Mouse (Mus musculus): ENCODE results near the gene Afg3l1. TPM values are rescaled to one million over a fixed set of nuclear protein-coding genes. Genes with fewer than 3 reads are reported as not detected.

Gene Afg3l1
- polyA plus RNA-seq, 1 experiment from 2014 or later, result 41.4 TPM

GRCm38 (mm10) chr8:123478456-123479218 lies 934 bp downstream of the Afg3l1 start:
- H3K4me3 ChIP-seq (ENCODE audit: low read depth, low read length), result peak overlapping the region; percentile 88
- WGBS, result 39% methylated on average over 16 of the region's 16 CpGs
- no peak overlapping the region for H3K27ac ChIP-seq (ENCODE audit: low read depth, low read length)
- H3K4me1 ChIP-seq (ENCODE audit: control insufficient read depth, insufficient read depth, low read length), result peaks cover 7% of the 10 kb centered on the region
- peak overlapping the region; percentile 92 for H3K9ac ChIP-seq (ENCODE audit: low read length)
- peak overlapping the region; percentile 81 for H3K4me2 ChIP-seq (ENCODE audit: low read depth)
- H3K27me3 ChIP-seq (ENCODE audit: control insufficient read depth, insufficient read depth, low read length), result no peaks in the 10 kb centered on the region
- H3K9me3 ChIP-seq (ENCODE audit: control insufficient read depth, low read length), result no peaks in the 10 kb centered on the region
- no peak for DNase-seq (ENCODE audit: low spot score)
- 0 out of 2 replicates have a peak, but pooled peaks cover 2% of the 10 kb centered on the region for H3K36me3 ChIP-seq (ENCODE audit: control insufficient read depth, insufficient read depth, low read length)
- ATAC-seq (ENCODE audit: insufficient read depth, low FRiP score, low TSS enrichment), result no peak

GRCm38 (mm10) chr8:123482627-123483026 lies 4.9 kb downstream of the Afg3l1 start:
- H3K9me3 ChIP-seq (ENCODE audit: control insufficient read depth, low read length), result no peaks in the 10 kb centered on the region
- no peak overlapping the region for H3K4me3 ChIP-seq (ENCODE audit: low read depth, low read length)
- no peak overlapping the region for H3K9ac ChIP-seq (ENCODE audit: low read length)
- ATAC-seq (ENCODE audit: insufficient read depth, low FRiP score, low TSS enrichment) (no peak), DNase-seq (ENCODE audit: low spot score) (no peak)
- H3K4me1 ChIP-seq (ENCODE audit: control insufficient read depth, insufficient read depth, low read length), result peaks cover 7% of the 10 kb centered on the region
- H3K36me3 ChIP-seq (ENCODE audit: control insufficient read depth, insufficient read depth, low read length), result peaks cover 13% of the 10 kb centered on the region
- H3K4me2 ChIP-seq (ENCODE audit: low read depth), result no peak overlapping the region
- H3K27ac ChIP-seq (ENCODE audit: low read depth, low read length), result no peak overlapping the region
- no peaks in the 10 kb centered on the region for H3K27me3 ChIP-seq (ENCODE audit: control insufficient read depth, insufficient read depth, low read length)
- WGBS, result 89% methylated on average over 7 of the region's 7 CpGs

GRCm38 (mm10) chr8:123491280-123492075 lies 13.8 kb downstream of the Afg3l1 start:
- DNase-seq (ENCODE audit: low spot score) (no peak), ATAC-seq (ENCODE audit: insufficient read depth, low FRiP score, low TSS enrichment) (no peak)
- H3K4me1 ChIP-seq (ENCODE audit: control insufficient read depth, insufficient read depth, low read length), result no peaks in the 10 kb centered on the region
- no peak overlapping the region for H3K27ac ChIP-seq (ENCODE audit: low read depth, low read length)
- H3K4me2 ChIP-seq (ENCODE audit: low read depth), result no peak overlapping the region
- no peaks in the 10 kb centered on the region for H3K9me3 ChIP-seq (ENCODE audit: control insufficient read depth, low read length)
- H3K27me3 ChIP-seq (ENCODE audit: control insufficient read depth, insufficient read depth, low read length), result no peaks in the 10 kb centered on the region
- H3K36me3 ChIP-seq (ENCODE audit: control insufficient read depth, insufficient read depth, low read length), result peaks cover 48% of the 10 kb centered on the region
- 93% methylated on average over 15 of the region's 15 CpGs for WGBS
- no peak overlapping the region for H3K4me3 ChIP-seq (ENCODE audit: low read depth, low read length)
- no peak overlapping the region for H3K9ac ChIP-seq (ENCODE audit: low read length)

GRCm38 (mm10) chr8:123492898-123493297 lies 15.2 kb downstream of the Afg3l1 start:
- Histone ChIP-seq H3K9me3 (ENCODE audit: control insufficient read depth, low read length) (no peaks in the 10 kb centered on the region), H3K4me1 (ENCODE audit: control insufficient read depth, insufficient read depth, low read length) (no peaks in the 10 kb centered on the region), H3K4me3 (ENCODE audit: low read depth, low read length) (no peak overlapping the region), H3K36me3 (ENCODE audit: control insufficient read depth, insufficient read depth, low read length) (peaks cover 42% of the 10 kb centered on the region), H3K27me3 (ENCODE audit: control insufficient read depth, insufficient read depth, low read length) (no peaks in the 10 kb centered on the region), H3K9ac (ENCODE audit: low read length) (no peak overlapping the region), H3K27ac (ENCODE audit: low read depth, low read length) (no peak overlapping the region), H3K4me2 (ENCODE audit: low read depth) (no peak overlapping the region)
- WGBS, result 94% methylated on average over 9 of the region's 9 CpGs
- DNase-seq (ENCODE audit: low spot score) (no peak), ATAC-seq (ENCODE audit: insufficient read depth, low FRiP score, low TSS enrichment) (no peak)

- Histone ChIP-seq H3K4me3 (ENCODE audit: low read depth, low read length) (no peak overlapping the region), H3K4me1 (ENCODE audit: control insufficient read depth, insufficient read depth, low read length) (no peaks in the 10 kb centered on the region), H3K4me2 (ENCODE audit: low read depth) (no peak overlapping the region), H3K27me3 (ENCODE audit: control insufficient read depth, insufficient read depth, low read length) (no peaks in the 10 kb centered on the region), H3K9ac (ENCODE audit: low read length) (no peak overlapping the region), H3K9me3 (ENCODE audit: control insufficient read depth, low read length) (no peaks in the 10 kb centered on the region), H3K27ac (ENCODE audit: low read depth, low read length) (no peak overlapping the region), H3K36me3 (ENCODE audit: control insufficient read depth, insufficient read depth, low read length) (peaks cover 37% of the 10 kb centered on the region)
- 82% methylated on average over 4 of the region's 4 CpGs for WGBS
- no peak for ATAC-seq (ENCODE audit: insufficient read depth, low FRiP score, low TSS enrichment)
- DNase-seq (ENCODE audit: low spot score), result no peak
Observed at GRCm38 (mm10) chr8:123497699-123498098, 20.0 kb downstream of the Afg3l1 start.

GRCm38 (mm10) chr8:123498963-123499362 lies 21.3 kb downstream of the Afg3l1 start:
- Histone ChIP-seq H3K4me1 (ENCODE audit: control insufficient read depth, insufficient read depth, low read length) (no peaks in the 10 kb centered on the region), H3K36me3 (ENCODE audit: control insufficient read depth, insufficient read depth, low read length) (peaks cover 37% of the 10 kb centered on the region), H3K4me3 (ENCODE audit: low read depth, low read length) (no peak overlapping the region), H3K4me2 (ENCODE audit: low read depth) (no peak overlapping the region), H3K27ac (ENCODE audit: low read depth, low read length) (no peak overlapping the region), H3K9ac (ENCODE audit: low read length) (no peak overlapping the region), H3K9me3 (ENCODE audit: control insufficient read depth, low read length) (no peaks in the 10 kb centered on the region), H3K27me3 (ENCODE audit: control insufficient read depth, insufficient read depth, low read length) (no peaks in the 10 kb centered on the region)
- 89% methylated on average over 11 of the region's 11 CpGs for WGBS
- no peak for DNase-seq (ENCODE audit: low spot score)
- ATAC-seq (ENCODE audit: insufficient read depth, low FRiP score, low TSS enrichment), result no peak

GRCm38 (mm10) chr8:123499556-123499955 lies 21.9 kb downstream of the Afg3l1 start:
- Histone ChIP-seq H3K4me1 (ENCODE audit: control insufficient read depth, insufficient read depth, low read length) (no peaks in the 10 kb centered on the region), H3K4me2 (ENCODE audit: low read depth) (no peak overlapping the region), H3K36me3 (ENCODE audit: control insufficient read depth, insufficient read depth, low read length) (peaks cover 32% of the 10 kb centered on the region), H3K27ac (ENCODE audit: low read depth, low read length) (no peak overlapping the region), H3K9ac (ENCODE audit: low read length) (no peak overlapping the region), H3K27me3 (ENCODE audit: control insufficient read depth, insufficient read depth, low read length) (no peaks in the 10 kb centered on the region), H3K4me3 (ENCODE audit: low read depth, low read length) (no peak overlapping the region), H3K9me3 (ENCODE audit: control insufficient read depth, low read length) (no peaks in the 10 kb centered on the region)
- 94% methylated on average over 11 of the region's 11 CpGs for WGBS
- ATAC-seq (ENCODE audit: insufficient read depth, low FRiP score, low TSS enrichment), result no peak
- no peak for DNase-seq (ENCODE audit: low spot score)

GRCm38 (mm10) chr8:123502192-123502591 lies 24.5 kb downstream of the Afg3l1 start:
- Histone ChIP-seq H3K4me3 (ENCODE audit: low read depth, low read length) (no peak overlapping the region), H3K27me3 (ENCODE audit: control insufficient read depth, insufficient read depth, low read length) (no peaks in the 10 kb centered on the region), H3K4me2 (ENCODE audit: low read depth) (no peak overlapping the region), H3K27ac (ENCODE audit: low read depth, low read length) (no peak overlapping the region), H3K9ac (ENCODE audit: low read length) (no peak overlapping the region), H3K36me3 (ENCODE audit: control insufficient read depth, insufficient read depth, low read length) (peaks cover 25% of the 10 kb centered on the region), H3K9me3 (ENCODE audit: control insufficient read depth, low read length) (no peaks in the 10 kb centered on the region), H3K4me1 (ENCODE audit: control insufficient read depth, insufficient read depth, low read length) (no peaks in the 10 kb centered on the region)
- ATAC-seq (ENCODE audit: insufficient read depth, low FRiP score, low TSS enrichment) (no peak), DNase-seq (ENCODE audit: low spot score) (no peak)
- 95% methylated on average over 5 of the region's 5 CpGs for WGBS
